Mouse (Mus musculus) fibroblast of lung, adult 2 months (primary cell): Measurements from ENCODE around the gene Glis3.

Source experiments
- DNase-seq: peaks from one replicate; pipeline ENCODE4 v3.0.0-alpha.2; 2011; ENCODE audit warnings: low read depth

Gene Glis3

GRCm38 (mm10) chr19:28591736-28592477 lies 88.0 kb downstream of the Glis3 start:
- peak; percentile 82 for DNase-seq

GRCm38 (mm10) chr19:28580499-28580898 lies 99.4 kb downstream of the Glis3 start:
- DNase-seq = no peak

- no peak for DNase-seq
Measured at GRCm38 (mm10) chr19:28579724-28580375, 100.0 kb downstream of the Glis3 start.

- DNase-seq = no peak
Measured at GRCm38 (mm10) chr19:28577023-28577422, 102.9 kb downstream of the Glis3 start.

GRCm38 (mm10) chr19:28576619-28577018 lies 103.3 kb downstream of the Glis3 start:
- no peak for DNase-seq

- DNase-seq = no peak
Measured at GRCm38 (mm10) chr19:28573641-28574040, 106.2 kb downstream of the Glis3 start.

GRCm38 (mm10) chr19:28569856-28570255 lies 110.0 kb downstream of the Glis3 start:
- no peak for DNase-seq

- DNase-seq = no peak
Measured at GRCm38 (mm10) chr19:28567100-28567499, 112.8 kb downstream of the Glis3 start.

GRCm38 (mm10) chr19:28566554-28566953 lies 113.3 kb downstream of the Glis3 start:
- no peak for DNase-seq

GRCm38 (mm10) chr19:28561697-28562002 lies 118.2 kb downstream of the Glis3 start:
- no peak for DNase-seq

GRCm38 (mm10) chr19:28560801-28561696 lies 118.8 kb downstream of the Glis3 start:
- DNase-seq = no peak

GRCm38 (mm10) chr19:28559836-28560235 lies 120.0 kb downstream of the Glis3 start:
- no peak for DNase-seq

- DNase-seq = no peak
Measured at GRCm38 (mm10) chr19:28559400-28559799, 120.5 kb downstream of the Glis3 start.

- DNase-seq = peak; percentile 77
Measured at GRCm38 (mm10) chr19:28558661-28559060, 121.2 kb downstream of the Glis3 start.

- DNase-seq = peak; percentile 54
Measured at GRCm38 (mm10) chr19:28557559-28558328, 122.1 kb downstream of the Glis3 start.

GRCm38 (mm10) chr19:28555181-28555929 lies 124.5 kb downstream of the Glis3 start:
- DNase-seq = no peak

- no peak for DNase-seq
Measured at GRCm38 (mm10) chr19:28550611-28551010, 129.3 kb downstream of the Glis3 start.

GRCm38 (mm10) chr19:28546933-28547332 lies 132.9 kb downstream of the Glis3 start:
- no peak for DNase-seq

- no peak for DNase-seq
Measured at GRCm38 (mm10) chr19:28545493-28545892, 134.4 kb downstream of the Glis3 start.

- no peak for DNase-seq
Measured at GRCm38 (mm10) chr19:28538813-28539212, 141.1 kb downstream of the Glis3 start.

- DNase-seq = no peak
Measured at GRCm38 (mm10) chr19:28534964-28535363, 144.9 kb downstream of the Glis3 start.
